Mouse (Mus musculus): Measurements from ENCODE around the gene Dock9.
A peak's percentile ranks its signal among the peaks of the same experiment; 100 is the strongest.

GRCm38 (mm10) chr14:121731688-121732168 lies 65.9 kb downstream of the Dock9 start:
- TF ChIP-seq CTCF (conservative IDR thresholded peaks at IDR 0.05 in 1 of 2, IDR thresholded peaks at IDR 0.05 in 1 of 2; ENCODE audit: low read depth in 2 of 2, low read length in 2 of 2), result no peak
- TF ChIP-seq POLR2A (IDR thresholded peaks at IDR 0.05; ENCODE audit: low read depth, low read length), result 0 out of 2 replicates have a peak, but pooled peaks have one; percentile 24
- TF ChIP-seq SMC3 (IDR thresholded peaks at IDR 0.05; ENCODE audit: low read depth, low read length), result no peak
- no peak for TF ChIP-seq EP300 (IDR thresholded peaks at IDR 0.05; ENCODE audit: low read length)

Measured in CH12.LX (cell line).